Mouse (Mus musculus) MEL (cell line): ENCODE data around the gene Ipmk. TPM values are rescaled to one million over a fixed set of nuclear protein-coding genes. Genes with fewer than 3 reads are reported as not detected.
A peak's percentile ranks its signal among the peaks of the same experiment; 100 is the strongest.

Experiments used
- DNase-seq: peaks from one replicate; pipeline ENCODE4 v3.0.0; 2011; ENCODE audit warnings: low read depth, low spot score
- H3K27ac ChIP-seq: 2 replicates; pipeline ENCODE4 v1.5.1; 2012; ENCODE audit warnings: low read depth, mild to moderate bottlenecking, control low read depth, low read length, moderate library complexity; ENCODE audit not compliant: control insufficient read depth
- H3K27me3 ChIP-seq, 2 experiments: fragments of 150-350 bp in 1 of 2; sonication (generic) in 1 of 2; 2 replicates each; pipeline ENCODE4 v1.6.1; 2012; ENCODE audit warnings: low read length in 2 of 2, mild to moderate bottlenecking in 2 of 2, improper control_type of control experiment in 1 of 2, moderate library complexity in 1 of 2; ENCODE audit not compliant: insufficient read depth in 2 of 2, control insufficient read depth in 1 of 2
- H3K36me3 ChIP-seq, 2 experiments: 2 replicates each; pipeline ENCODE4 v1.6.1; 2012 to 2014; ENCODE audit warnings: low read length in 2 of 2, improper control_type of control experiment in 1 of 2, inconsistent platforms in 1 of 2, mild to moderate bottlenecking in 1 of 2; ENCODE audit not compliant: insufficient read depth in 2 of 2, control insufficient read depth in 1 of 2
- H3K4me1 ChIP-seq, 2 experiments: fragments of 150-350 bp in 1 of 2; sonication (generic) in 1 of 2; 2 replicates each; pipeline ENCODE4 v1.6.1; 2012; ENCODE audit warnings: low read length in 2 of 2, improper control_type of control experiment in 1 of 2, mild to moderate bottlenecking in 1 of 2; ENCODE audit not compliant: insufficient read depth in 2 of 2, control insufficient read depth in 1 of 2
- H3K4me3 ChIP-seq, 2 experiments: fragments of 150-350 bp in 1 of 2; sonication (generic) in 1 of 2; 2 replicates each; pipeline ENCODE4 v1.5.1; 2012; ENCODE audit warnings: low read depth in 2 of 2, low read length in 2 of 2, mild to moderate bottlenecking in 2 of 2, moderate library complexity in 2 of 2, control low read depth in 1 of 2, improper control_type of control experiment in 1 of 2; ENCODE audit not compliant: control insufficient read depth in 1 of 2, insufficient read depth in 1 of 2
- H3K79me2 ChIP-seq: 2 replicates; pipeline ENCODE4 v1.6.1; 2012; ENCODE audit warnings: mild to moderate bottlenecking, low read length, moderate library complexity; ENCODE audit not compliant: control insufficient read depth, poor library complexity, insufficient read depth
- H3K9ac ChIP-seq: 2 replicates; pipeline ENCODE4 v1.6.1; 2012; ENCODE audit warnings: low read depth, mild to moderate bottlenecking, control low read depth, low read length, moderate library complexity; ENCODE audit not compliant: control insufficient read depth, poor library complexity, severe bottlenecking
- H3K9me3 ChIP-seq: fragments of 150-350 bp; sonication (generic); replicated peaks from 2 replicates; pipeline ENCODE4 v1.6.1; 2012; ENCODE audit warnings: mild to moderate bottlenecking, low read length, improper control_type of control experiment, moderate library complexity; ENCODE audit not compliant: insufficient read depth
- CHD2 ChIP-seq: IDR thresholded peaks from 2 replicates; pipeline ENCODE4 v1.6.1; 2011; ENCODE audit warnings: low read length, improper control_type of control experiment
- ELF1 ChIP-seq: IDR thresholded peaks from 2 replicates; pipeline ENCODE4 v1.6.1; 2014; ENCODE audit warnings: low read depth, mild to moderate bottlenecking, inconsistent platforms, low read length, improper control_type of control experiment, moderate library complexity
- EP300 ChIP-seq, 2 experiments: IDR thresholded peaks; 2 replicates each; pipeline ENCODE4 v1.6.1; 2011; ENCODE audit warnings: improper control_type of control experiment in 2 of 2, low read length in 2 of 2, low read depth in 1 of 2, mild to moderate bottlenecking in 1 of 2
- HCFC1 ChIP-seq: IDR thresholded peaks from 2 replicates; pipeline ENCODE4 v1.6.1; 2012; ENCODE audit warnings: low read depth, mild to moderate bottlenecking, inconsistent platforms, low read length, improper control_type of control experiment, moderate library complexity
- KAT2A ChIP-seq: conservative IDR thresholded peaks from 2 replicates; pipeline ENCODE4 v1.6.1; 2012; ENCODE audit warnings: low read depth, low read length, improper control_type of control experiment, inconsistent platforms
- MAFK ChIP-seq: IDR thresholded peaks from 2 replicates; pipeline ENCODE4 v1.6.1; 2011; ENCODE audit warnings: low read depth, mild to moderate bottlenecking, low read length, improper control_type of control experiment, borderline replicate concordance
- MAX ChIP-seq: IDR thresholded peaks from 2 replicates; pipeline ENCODE4 v1.6.1; 2011; ENCODE audit warnings: low read length, improper control_type of control experiment
- MEF2A ChIP-seq: IDR thresholded peaks from 2 replicates; pipeline ENCODE4 v1.6.1; 2014; ENCODE audit warnings: low read depth, mild to moderate bottlenecking, inconsistent platforms, low read length, improper control_type of control experiment; ENCODE audit not compliant: poor library complexity, insufficient replicate concordance, severe bottlenecking; ENCODE audit errors: extremely low read depth
- MXI1 ChIP-seq: IDR thresholded peaks from 2 replicates; pipeline ENCODE4 v1.6.1; 2011; ENCODE audit warnings: mild to moderate bottlenecking, low read depth, low read length, improper control_type of control experiment
- MYB ChIP-seq: IDR thresholded peaks from 2 replicates; pipeline ENCODE4 v1.6.1; 2011; ENCODE audit warnings: mild to moderate bottlenecking, low read depth, low read length, improper control_type of control experiment
- MYC ChIP-seq: IDR thresholded peaks from 2 replicates; pipeline ENCODE4 v1.6.1; 2011; ENCODE audit warnings: low read depth, mild to moderate bottlenecking, low read length, improper control_type of control experiment, moderate library complexity
- NRF1 ChIP-seq: IDR thresholded peaks from 2 replicates; pipeline ENCODE4 v1.6.1; 2014; ENCODE audit warnings: low read depth, mild to moderate bottlenecking, inconsistent platforms, low read length, improper control_type of control experiment, moderate library complexity; ENCODE audit not compliant: poor library complexity, insufficient read depth, severe bottlenecking
- POLR2AphosphoS5 ChIP-seq: IDR thresholded peaks from 2 replicates; pipeline ENCODE4 v1.6.1; 2012; ENCODE audit warnings: low read depth, borderline replicate concordance, mild to moderate bottlenecking, inconsistent platforms, low read length, moderate library complexity, mixed read lengths
- RAD21 ChIP-seq: IDR thresholded peaks from 2 replicates; pipeline ENCODE4 v1.6.1; 2011; ENCODE audit warnings: mild to moderate bottlenecking, low read depth, low read length, improper control_type of control experiment
- RCOR1 ChIP-seq: IDR thresholded peaks from 2 replicates; pipeline ENCODE4 v1.6.1; 2012; ENCODE audit warnings: low read depth, mild to moderate bottlenecking, inconsistent platforms, low read length, improper control_type of control experiment
- SIN3A ChIP-seq: IDR thresholded peaks from 2 replicates; pipeline ENCODE4 v1.6.1; 2012; ENCODE audit warnings: low read length, improper control_type of control experiment, inconsistent platforms
- ZC3H11A ChIP-seq: IDR thresholded peaks from 2 replicates; pipeline ENCODE4 v1.6.1; 2012; ENCODE audit warnings: low read depth, mild to moderate bottlenecking, inconsistent platforms, low read length, improper control_type of control experiment
- ZNF384 ChIP-seq: IDR thresholded peaks from 2 replicates; pipeline ENCODE4 v1.6.1; 2012; ENCODE audit warnings: low read depth, mild to moderate bottlenecking, inconsistent platforms, low read length, improper control_type of control experiment
- polyA plus RNA-seq, 2 experiments: library from polyadenylated mRNA; stranded (reverse) in 1 of 2; unstranded in 1 of 2; fragments of >175 nt in 1 of 2; fragments of >200 nt in 1 of 2; gene quantifications; 2 replicates each; pipeline versions ENCODE4 v1.2.1 to v1.2.4; 2012; ENCODE audit warnings: low replicate concordance in 2 of 2, low read depth in 1 of 2; ENCODE audit not compliant: insufficient read length in 2 of 2, insufficient read depth in 1 of 2, missing spikeins in 1 of 2
- total RNA-seq: library from RNA; depleted of rRNA; stranded (reverse); fragments of 300-350 nt; gene quantifications from 2 replicates; pipeline ENCODE4 v1.2.3, GENCODE M21; 2012

Gene Ipmk
- total and polyA plus RNA-seq, 3 experiments, result 21.0 to 36.7 TPM; not detected in 1

GRCm38 (mm10) chr10:71347964-71348636 lies 537 bp downstream of the Ipmk start:
- H3K4me3 ChIP-seq, result peak overlapping the region; percentile 82 to 96
- peak; percentile 82 for DNase-seq
- no peaks in the 10 kb centered on the region for H3K9me3 ChIP-seq
- H3K9ac ChIP-seq, result peak overlapping the region; percentile 88
- peaks cover 0 to 11% of the 10 kb centered on the region in 2 experiments; a peak in 3 of 4 replicates for H3K36me3 ChIP-seq
- peak overlapping the region; percentile 59 for H3K27ac ChIP-seq
- peaks cover 38% of the 10 kb centered on the region for H3K79me2 ChIP-seq
- peaks cover 7 to 12% of the 10 kb centered on the region in 2 experiments; a peak in 3 of 4 replicates for H3K4me1 ChIP-seq
- H3K27me3 ChIP-seq, result no peaks in the 10 kb centered on the region
- TF ChIP-seq NRF1, result 0 out of 2 replicates have a peak, but pooled peaks have one; percentile 12
- 0 out of 2 replicates have a peak, but pooled peaks have one; percentile 7 for TF ChIP-seq RCOR1
- TF ChIP-seq MAX, result 0 out of 2 replicates have a peak, but pooled peaks have one; percentile 5
- no peak; the same call in 1 of the 2 replicates for TF ChIP-seq KAT2A
- TF ChIP-seq MYC, result 0 out of 2 replicates have a peak, but pooled peaks have one; percentile 19
- TF ChIP-seq MEF2A, result no peak
- peak; percentile 67 for TF ChIP-seq SIN3A
- TF ChIP-seq RAD21, result no peak
- TF ChIP-seq ELF1, result peak; percentile 32; the same call in 1 of the 2 replicates
- peak; percentile 1 for TF ChIP-seq MXI1

DNA sequence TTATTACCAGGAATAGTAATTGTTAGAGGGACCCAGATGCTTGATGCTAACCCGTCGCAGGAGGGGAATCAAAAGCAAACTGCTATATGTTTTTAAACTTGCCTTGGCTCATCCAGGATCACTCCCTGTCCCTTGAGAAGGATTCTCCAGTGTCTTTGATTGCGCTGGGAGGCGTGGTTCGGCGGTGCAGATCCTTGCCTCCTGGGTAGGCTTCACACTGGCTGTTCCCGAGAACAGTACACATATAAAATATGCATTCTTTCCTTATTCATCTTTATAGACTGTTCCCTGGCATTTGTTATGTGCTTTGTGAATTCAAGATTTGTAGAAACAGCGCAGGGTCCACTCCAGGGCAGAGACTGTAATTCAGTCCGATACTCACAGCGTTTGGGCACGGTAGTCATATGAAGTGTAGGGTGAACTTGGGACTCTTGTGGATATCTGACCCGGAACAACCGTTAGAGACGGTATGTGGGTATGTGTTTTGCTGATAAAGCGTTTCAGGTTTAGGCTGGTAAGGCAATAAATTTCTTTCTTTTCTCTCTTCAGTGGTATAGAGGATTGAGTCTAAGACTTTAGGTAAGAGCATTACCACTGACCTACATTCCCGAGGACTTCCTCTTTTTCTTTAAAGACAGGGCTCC lies 1.2 kb downstream of the Ipmk start:
- Histone ChIP-seq H3K27me3 (no peaks in the 10 kb centered on the region), H3K27ac (peak overlapping the region; percentile 59), H3K4me3 (peak overlapping the region; percentile 82 to 96), H3K9me3 (no peaks in the 10 kb centered on the region), H3K79me2 (peaks cover 33% of the 10 kb centered on the region), H3K36me3 (peaks cover 0 to 5% of the 10 kb centered on the region in 2 experiments; a peak in 3 of 4 replicates), H3K4me1 (peaks cover 7% of the 10 kb centered on the region in 2 experiments; a peak in 3 of 4 replicates), H3K9ac (peak overlapping the region; percentile 88)
- TF ChIP-seq MAFK (peak; percentile 68), CHD2 (no peak), POLR2AphosphoS5 (no peak), HCFC1 (no peak), ELF1 (no peak), MYB (no peak), RAD21 (no peak), EP300 (IDR thresholded peaks at IDR 0.05; ENCODE audit: low read depth in 1 of 2, low read length in 2 of 2) (peak; percentile 49 to 53; a peak in 3 of 4 replicates), MEF2A (no peak), ZC3H11A (no peak), ZNF384 (no peak), NRF1 (no peak)
- DNase-seq, result peak; percentile 68
